Mouse (Mus musculus): ENCODE results near the gene Rad50.

The Rad50 gene

GRCm38 (mm10) chr11:53633644-53634043 is 73.5 kb downstream of the Rad50 start:
- DNase-seq (ENCODE audit: low read depth), result no peak

GRCm38 (mm10) chr11:53632122-53632733 is 74.9 kb downstream of the Rad50 start:
- peak; percentile 13 for DNase-seq (ENCODE audit: low read depth)

DNA sequence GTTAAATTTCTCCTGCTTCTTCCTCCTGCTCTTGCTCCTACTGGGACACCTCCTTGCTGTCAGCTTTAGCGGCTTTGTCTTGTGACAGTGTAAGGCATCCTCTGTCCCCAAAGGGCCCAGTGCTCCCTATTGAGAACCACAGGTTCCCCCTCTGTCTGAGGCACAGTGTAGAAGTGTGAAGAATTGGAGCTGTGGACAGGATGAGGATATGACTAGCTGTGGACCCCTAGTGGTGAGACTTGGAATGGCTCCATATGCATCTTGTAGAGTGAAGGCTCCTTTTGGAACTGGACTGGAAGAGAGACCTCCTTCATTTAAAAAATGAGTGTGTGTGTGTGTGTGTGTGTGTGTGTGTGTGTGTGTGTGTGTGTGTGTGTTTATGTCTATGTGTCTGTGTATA is 79.3 kb downstream of the Rad50 start:
- peak; percentile 91 for DNase-seq (ENCODE audit: low read depth)

GRCm38 (mm10) chr11:53626802-53627373 is 80.2 kb downstream of the Rad50 start:
- DNase-seq (ENCODE audit: low read depth), result no peak

GRCm38 (mm10) chr11:53624124-53624523 is 83.0 kb downstream of the Rad50 start:
- no peak for DNase-seq (ENCODE audit: low read depth)

- no peak for DNase-seq (ENCODE audit: low read depth)
Observed at GRCm38 (mm10) chr11:53623573-53623972, 83.5 kb downstream of the Rad50 start.

GRCm38 (mm10) chr11:53622440-53622806 is 84.7 kb downstream of the Rad50 start:
- DNase-seq (ENCODE audit: low read depth), result no peak

DNA sequence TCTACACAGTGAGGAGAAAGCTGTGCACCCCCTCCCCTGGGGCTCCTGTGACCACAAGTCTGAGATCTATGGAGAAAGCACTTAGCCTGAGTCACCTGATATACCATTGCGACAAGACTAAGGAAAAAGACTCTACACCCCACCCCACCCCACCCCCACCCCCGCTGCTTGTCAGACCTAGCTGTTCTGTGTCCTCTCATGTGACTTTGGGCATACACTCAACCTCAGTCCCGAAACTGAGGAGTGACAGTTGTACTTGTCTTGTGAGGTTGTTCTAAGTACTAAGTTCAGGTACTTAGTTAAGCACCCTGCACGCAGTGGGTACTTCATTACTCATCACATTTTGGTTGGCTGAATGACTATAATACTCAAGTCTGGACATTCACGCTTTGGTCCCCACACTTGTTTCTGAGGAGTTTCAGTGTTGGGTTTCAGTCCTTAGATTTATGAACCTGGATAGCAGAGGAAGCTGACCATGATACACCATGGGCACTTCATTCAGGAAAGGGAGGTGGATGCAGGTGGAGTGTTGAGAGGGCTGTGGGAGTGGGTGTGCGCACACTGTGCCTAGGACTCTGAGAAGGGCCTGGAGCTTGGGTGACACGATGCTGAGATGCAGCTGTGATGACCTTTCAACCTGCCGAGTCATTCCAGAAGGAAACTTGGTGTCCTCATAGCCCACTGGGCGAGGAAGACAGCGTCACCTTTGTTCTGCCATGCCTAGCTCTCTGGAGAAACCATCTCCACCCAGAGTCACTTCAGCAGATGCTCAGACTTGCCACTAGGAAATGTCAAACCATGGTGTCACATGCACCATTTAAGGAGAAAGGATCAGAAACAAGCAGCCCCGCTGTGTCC is 85.3 kb downstream of the Rad50 start:
- DNase-seq (ENCODE audit: low read depth), result no peak

DNA sequence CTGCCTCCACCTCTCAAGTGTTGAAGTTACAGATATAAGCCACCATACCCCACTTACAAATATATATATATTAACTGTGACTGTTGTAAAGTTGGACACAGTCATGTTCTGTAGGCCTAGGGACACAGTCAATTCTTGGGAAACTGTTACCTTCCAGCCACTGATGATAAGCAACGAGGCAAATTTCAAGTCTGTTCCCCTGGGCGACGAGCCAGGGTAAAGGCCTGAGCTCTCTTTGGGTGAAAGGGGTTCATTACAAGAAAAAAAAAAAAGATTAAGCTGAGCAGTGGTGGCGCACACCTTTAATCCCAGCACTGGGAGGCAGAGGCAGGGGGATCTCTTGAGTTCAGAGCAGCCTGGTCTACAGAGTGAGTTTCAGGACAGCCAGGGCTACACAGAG is 87.0 kb downstream of the Rad50 start:
- DNase-seq (ENCODE audit: low read depth), result no peak

GRCm38 (mm10) chr11:53619428-53619827 is 87.7 kb downstream of the Rad50 start:
- no peak for DNase-seq (ENCODE audit: low read depth)

DNA sequence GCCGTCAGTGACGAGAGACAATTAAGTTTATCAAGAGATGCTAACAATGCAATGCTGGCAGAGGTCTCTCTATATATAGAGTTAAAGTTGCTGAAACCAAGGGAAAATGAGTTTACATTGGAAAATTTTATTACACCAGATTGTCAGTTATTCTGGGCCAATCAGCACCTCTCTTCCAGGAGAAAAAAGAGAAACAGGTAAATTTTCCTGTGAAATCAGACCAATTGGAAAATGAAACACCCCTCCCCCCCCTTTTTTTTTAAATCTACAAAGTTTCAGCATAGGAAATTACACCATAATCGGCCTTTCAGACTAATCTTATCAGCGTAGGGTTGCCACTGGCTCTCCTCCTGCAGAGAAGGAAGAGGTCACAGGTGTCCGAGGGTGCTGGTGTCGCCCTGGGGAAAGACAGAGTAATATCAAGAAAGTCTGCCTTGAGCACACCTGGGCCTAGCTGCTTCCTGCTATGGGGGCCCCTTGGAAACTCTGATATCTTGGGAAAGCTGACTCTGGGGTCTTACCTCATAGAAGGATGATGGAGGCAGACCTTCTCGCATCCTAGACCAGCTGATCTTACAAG is 88.4 kb downstream of the Rad50 start, which contains the start of gene Il4:
Gene Il4, minus strand, starts transcription at position 51 of the 580 bp plus-strand sequence.
- no peak for DNase-seq (ENCODE audit: low read depth)

- DNase-seq (ENCODE audit: low read depth), result no peak
Observed at GRCm38 (mm10) chr11:53617562-53618109, 89.5 kb downstream of the Rad50 start.

- no peak for DNase-seq (ENCODE audit: low read depth)
Observed at GRCm38 (mm10) chr11:53616748-53617558, 90.2 kb downstream of the Rad50 start.

GRCm38 (mm10) chr11:53615575-53615974 is 91.5 kb downstream of the Rad50 start:
- DNase-seq (ENCODE audit: low read depth), result no peak

- DNase-seq (ENCODE audit: low read depth), result no peak
Observed at GRCm38 (mm10) chr11:53615172-53615571, 91.9 kb downstream of the Rad50 start.

- no peak for DNase-seq (ENCODE audit: low read depth)
Observed at GRCm38 (mm10) chr11:53609672-53610071, 97.4 kb downstream of the Rad50 start.

- no peak for DNase-seq (ENCODE audit: low read depth)
Observed at GRCm38 (mm10) chr11:53609231-53609630, 97.9 kb downstream of the Rad50 start.

GRCm38 (mm10) chr11:53605609-53606008 is 101.5 kb downstream of the Rad50 start:
- no peak for DNase-seq (ENCODE audit: low read depth)

DNA sequence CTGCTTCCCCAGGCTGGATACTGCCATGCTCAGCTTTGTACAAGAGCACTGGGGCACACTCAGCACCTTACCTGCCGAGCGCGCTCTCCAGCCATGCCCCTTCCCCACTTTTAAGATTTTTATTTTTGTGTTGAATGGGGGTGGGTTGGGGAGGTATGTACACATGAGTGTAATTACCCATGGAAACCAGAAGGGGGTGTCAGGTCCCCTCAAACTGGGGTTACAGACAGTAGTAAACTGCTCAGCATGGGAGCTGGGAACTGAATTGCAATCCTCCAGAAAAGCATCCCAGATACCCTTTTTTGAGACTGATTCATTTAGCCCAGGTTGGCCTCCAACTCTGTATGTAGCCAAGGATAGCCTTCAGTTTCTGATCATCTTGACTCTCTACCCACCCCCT is 102.1 kb downstream of the Rad50 start:
- DNase-seq (ENCODE audit: low read depth), result peak; percentile 11
